Mouse (Mus musculus): ENCODE data around the gene Rab37. TPM values are rescaled to one million over a fixed set of nuclear protein-coding genes. Genes with fewer than 3 reads are reported as not detected.

Gene Rab37
- polyA plus RNA-seq, 1 experiment: 1.3 TPM

DNA sequence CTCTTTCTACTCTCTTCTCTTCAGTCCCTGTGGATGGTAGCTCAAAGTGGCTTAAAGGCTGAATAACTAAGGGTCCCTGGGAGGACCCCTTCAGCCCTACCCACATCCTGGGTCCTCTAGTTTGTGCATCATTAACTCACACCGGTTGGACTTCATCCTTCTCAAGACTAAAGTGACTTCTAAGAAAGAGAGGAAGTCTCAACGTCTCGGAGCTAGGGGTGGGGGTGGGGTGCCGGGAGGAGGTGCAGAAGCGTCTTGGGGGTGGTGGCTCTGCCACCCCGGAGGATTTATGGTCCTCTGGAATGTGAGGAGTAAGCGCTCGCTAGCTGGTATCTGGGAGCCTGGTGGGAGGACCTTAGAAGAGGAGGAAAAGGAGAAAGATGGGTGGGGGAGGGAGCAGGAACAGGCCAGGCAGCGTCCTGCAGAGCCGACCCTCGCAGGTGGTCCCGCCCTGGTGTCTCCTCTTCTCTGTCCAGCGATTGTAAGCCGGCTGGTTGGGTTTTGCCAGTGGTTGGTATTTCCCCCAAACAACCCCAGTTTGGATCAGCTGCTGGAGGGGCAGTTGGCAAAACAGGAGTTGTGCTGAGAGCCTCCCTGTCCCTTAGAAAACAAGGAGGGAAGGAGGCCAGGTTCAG lies 73.2 kb downstream of the Rab37 start:
- TF ChIP-seq GATA1 (IDR thresholded peaks at IDR 0.05; ENCODE audit: low read length): no peak

DNA sequence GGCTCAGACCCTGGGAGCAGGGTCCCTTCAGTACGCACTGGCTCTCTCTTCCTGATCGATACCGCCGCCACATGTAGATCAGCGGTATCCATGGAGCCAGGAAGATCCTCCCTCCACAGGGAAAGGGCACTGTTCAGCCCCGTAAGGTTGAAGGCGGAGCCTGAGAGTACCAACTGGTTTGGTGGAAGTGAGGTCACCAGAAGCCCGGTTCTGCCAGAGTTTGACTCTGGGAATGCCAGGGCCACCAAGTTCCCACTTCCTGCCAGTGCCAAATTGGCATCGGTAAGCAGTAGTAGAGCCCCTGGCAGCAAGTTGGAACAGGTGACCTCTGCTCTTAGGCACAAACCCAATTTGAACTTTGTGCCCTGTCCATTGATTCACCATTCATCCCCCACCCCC lies 73.7 kb downstream of the Rab37 start:
- no peak for TF ChIP-seq GATA1 (IDR thresholded peaks at IDR 0.05; ENCODE audit: low read length)

DNA sequence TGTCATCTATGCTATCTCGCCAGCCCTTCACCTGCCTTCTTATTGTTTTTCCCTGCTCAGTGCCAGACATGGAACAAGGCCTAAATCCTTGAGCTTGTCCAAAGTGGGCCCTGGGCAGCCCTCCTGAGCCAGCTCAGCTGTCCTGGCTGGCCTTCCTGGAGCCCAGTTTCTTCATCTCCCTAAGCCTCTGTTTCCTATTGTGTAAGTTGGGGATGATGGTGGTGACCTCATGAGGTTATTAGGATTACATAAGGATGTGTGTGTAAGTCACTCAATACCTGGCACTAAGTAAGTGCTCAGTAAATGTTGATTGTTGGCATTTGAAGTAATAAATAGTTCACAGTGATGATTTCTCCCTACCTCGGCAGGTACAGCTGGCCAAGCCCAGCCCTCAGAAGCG lies 75.5 kb downstream of the Rab37 start:
- TF ChIP-seq GATA1 (IDR thresholded peaks at IDR 0.05; ENCODE audit: low read length): no peak

DNA sequence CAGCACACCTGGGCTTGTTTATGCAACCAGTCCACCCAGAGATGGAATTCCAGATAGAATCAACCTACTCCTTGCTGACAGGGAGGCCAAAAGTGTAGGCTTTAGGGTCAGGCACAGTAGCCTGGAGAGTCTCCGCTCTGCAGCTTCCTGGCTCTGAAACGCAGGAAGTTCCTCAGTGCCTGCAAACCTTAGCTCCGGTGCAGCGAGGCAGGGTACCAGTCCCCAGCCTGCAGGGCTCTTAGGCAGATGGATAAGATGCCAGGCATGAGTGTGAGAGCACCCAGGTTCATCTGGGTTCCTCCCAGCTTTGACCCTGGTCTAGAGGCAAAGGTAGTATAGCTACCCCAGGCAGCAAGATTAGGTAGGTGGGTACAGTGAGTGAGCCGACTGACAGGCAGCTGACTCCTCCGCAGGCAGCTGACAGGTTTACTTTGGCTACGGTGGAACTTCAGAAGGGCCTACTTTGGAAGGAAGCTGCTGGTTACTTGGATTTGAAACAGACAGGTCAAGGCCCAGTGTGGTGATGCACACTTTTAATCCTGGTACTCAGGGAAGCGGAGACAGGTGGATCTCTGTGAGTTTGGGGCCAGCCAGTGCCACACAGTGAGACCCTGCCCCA lies 76.5 kb downstream of the Rab37 start:
- TF ChIP-seq GATA1 (IDR thresholded peaks at IDR 0.05; ENCODE audit: low read length): no peak

DNA sequence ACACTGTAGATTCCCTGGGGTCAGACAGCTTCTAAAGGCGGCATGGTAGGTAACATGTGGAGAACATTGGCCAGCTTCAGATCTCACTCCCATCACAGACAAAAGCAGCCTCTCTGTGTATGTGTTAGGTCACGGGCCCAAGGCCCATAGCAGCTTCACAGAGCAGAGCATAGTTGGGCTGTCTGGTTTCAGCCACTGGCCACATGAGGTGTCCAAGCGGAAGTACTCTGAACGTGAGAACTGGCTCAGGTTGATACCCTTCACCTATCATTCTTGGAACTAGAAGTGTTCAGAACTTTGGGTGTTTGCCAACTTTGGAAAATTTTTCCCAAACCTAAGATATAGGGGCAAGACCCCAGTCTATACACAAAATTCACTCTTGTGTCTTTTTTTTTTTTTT lies 78.2 kb downstream of the Rab37 start:
- no peak for TF ChIP-seq GATA1 (IDR thresholded peaks at IDR 0.05; ENCODE audit: low read length)

DNA sequence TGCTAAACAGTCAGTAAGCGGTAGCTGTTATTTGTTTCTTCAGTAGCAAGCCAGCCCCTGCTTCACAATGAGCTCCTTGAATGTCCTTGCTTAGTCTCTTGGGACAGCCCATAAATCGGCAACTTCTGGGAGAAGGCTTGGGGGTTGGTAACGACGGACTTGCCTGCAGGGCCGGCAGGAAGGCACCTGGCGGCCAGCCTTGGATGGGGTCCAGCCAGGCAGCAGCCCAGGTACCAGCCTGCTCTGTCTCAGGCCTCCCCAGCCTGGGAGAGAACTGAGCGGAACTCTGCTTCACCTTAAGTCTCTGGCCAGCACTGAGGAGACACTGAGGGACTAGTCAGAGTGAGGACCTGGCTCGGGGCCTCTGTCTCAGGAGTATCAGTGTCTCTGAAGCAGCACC lies 79.9 kb downstream of the Rab37 start:
- TF ChIP-seq GATA1 (IDR thresholded peaks at IDR 0.05; ENCODE audit: low read length): no peak

DNA sequence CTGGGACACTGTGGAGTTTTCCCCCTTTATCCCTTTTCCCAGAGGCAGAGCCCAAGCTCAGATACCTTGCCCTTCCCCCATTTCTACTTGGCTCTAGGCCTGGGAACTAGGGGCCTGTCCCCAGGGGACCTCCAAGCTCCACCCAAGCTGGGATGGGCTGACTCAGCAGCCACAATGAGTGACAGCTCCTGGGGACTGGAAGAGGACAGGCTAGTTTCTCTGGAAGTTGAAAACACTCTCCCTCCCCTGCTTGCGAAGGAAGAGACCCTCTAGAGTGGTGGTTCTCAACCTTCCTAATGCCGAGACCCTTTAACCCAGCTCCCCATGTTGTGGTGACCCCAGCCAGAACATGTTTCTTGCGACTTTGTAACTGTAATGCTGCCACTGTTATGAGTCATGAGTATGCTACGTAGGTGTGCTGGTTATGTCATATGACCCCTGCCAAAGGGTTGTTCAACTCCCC lies 81.6 kb downstream of the Rab37 start:
- no peak for TF ChIP-seq GATA1 (IDR thresholded peaks at IDR 0.05; ENCODE audit: low read length)

DNA sequence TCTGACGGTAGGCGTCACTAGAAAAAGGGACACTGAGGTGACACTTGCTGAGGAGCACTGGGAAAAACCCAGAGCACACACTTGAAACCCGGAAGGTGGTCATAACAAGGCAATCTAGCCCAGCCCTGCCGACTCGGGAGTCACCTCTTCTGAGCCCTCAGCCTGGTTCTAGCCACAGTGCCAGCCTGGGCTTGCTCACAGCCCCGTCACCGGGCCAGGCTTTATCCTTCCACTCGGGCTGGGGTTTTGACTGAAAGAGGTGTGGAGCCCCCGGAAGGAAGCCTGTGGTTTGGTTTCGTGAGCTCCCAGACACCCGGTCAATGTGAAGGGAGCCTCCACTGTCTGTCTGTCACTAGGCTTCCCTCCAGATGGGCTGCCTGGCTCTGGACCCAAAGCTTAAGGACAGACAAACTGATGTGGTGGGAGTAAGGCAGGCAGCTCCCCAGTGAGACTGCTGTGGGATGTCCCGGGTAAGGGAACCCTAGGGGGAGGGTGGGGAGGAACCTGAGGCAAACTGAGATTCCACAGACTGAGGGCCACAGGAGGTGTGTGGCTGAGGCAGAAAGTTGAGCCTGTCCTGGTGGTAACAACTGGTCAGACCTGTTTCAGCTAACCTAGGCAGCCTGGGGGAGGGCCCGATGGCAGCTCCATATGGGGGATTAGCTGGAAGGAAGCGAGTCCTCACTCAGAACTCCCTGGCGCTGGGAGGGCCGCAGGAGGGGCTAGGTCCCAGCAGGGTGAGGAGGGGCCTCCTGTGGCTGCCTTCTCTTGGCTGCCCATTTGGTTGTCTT lies 82.5 kb downstream of the Rab37 start:
- TF ChIP-seq GATA1 (IDR thresholded peaks at IDR 0.05; ENCODE audit: low read length): no peak

DNA sequence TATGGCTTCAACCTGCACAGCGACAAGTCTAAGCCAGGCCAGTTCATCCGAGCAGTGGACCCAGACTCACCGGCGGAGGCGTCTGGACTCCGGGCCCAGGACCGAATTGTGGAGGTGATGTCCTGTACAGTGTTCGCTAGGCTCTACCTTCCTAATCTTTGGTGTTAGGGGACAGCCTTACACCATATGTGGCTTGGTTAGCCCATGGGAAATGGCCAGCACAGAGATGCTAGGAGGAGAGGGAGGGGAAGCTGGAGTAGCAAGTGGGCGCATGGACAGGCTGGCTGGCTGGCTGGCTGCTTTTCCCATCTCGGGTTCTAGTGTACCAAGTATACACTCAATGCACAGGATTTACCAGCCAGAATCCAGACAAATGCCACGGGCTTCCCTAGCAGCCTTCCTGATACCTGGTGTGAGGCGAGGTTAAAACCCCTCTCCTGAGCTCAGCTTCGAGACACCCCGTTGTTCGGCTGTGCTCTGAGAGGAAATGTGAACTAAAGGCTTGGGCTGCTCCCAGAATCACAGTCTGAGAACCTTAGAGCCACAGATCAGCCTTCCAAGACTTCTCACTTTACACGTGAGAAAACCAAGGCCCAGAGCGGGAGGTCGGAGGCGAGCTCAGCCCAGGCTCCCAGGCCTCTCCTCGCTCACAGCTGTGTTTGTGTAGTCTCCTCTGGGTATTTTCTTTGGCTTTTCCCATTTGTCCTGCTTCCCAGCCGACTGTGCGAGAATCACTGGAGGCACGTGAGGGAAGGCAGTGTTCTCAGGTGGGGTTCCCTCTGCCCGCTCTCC lies 85.4 kb downstream of the Rab37 start:
- no peak for TF ChIP-seq GATA1 (IDR thresholded peaks at IDR 0.05; ENCODE audit: low read length)

DNA sequence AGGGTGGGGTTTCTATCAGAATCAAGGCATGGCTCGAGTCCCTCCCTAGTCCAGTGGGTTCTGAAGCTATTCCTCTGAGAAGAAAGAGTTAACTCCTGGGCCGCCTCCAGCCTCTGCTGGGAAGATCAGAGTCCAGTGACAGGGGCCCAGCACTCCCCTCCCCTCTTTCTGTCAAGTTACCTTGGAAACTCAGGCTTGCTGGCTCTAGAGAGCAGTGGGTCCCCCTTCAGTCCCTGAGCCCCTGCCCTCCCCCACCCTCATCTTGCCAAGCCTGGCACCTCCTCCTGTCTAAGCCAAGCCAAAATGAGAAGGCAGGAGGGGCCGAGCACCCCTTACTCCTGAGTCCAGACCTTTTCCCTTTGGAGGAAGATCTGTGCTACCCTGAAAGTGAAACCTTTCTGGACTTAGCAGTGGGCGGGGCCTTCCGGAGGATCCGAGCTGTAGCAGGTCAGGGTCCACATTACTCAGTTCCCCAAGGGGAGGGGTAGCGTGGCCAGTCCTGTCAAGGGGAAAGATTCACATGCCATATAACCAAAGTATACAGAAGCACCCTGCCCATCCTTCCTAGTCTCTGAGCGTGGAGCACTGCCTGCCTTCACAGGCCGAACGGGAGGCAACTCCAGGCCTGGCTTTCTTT lies 86.4 kb downstream of the Rab37 start:
- TF ChIP-seq GATA1 (IDR thresholded peaks at IDR 0.05; ENCODE audit: low read length): no peak

DNA sequence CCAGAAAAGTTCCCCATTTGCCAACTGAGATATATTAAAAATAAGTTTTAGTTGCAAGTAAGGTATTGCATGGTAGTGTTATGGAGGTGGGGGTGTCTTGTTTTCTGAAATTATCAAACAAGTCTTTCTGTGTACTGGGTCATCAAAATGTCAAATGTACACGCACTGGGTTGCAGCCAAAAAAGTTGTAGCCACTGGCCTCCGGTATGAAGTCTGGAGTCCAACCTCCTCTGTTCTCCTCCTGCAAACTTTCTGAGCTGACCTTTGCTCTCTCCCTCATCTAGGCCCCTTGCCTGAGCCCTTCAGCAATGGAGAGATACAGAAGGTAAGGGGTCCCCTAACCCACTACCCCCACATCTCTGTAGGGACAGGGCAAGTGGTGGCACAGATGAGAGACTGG lies 87.5 kb downstream of the Rab37 start:
- no peak for TF ChIP-seq GATA1 (IDR thresholded peaks at IDR 0.05; ENCODE audit: low read length)

DNA sequence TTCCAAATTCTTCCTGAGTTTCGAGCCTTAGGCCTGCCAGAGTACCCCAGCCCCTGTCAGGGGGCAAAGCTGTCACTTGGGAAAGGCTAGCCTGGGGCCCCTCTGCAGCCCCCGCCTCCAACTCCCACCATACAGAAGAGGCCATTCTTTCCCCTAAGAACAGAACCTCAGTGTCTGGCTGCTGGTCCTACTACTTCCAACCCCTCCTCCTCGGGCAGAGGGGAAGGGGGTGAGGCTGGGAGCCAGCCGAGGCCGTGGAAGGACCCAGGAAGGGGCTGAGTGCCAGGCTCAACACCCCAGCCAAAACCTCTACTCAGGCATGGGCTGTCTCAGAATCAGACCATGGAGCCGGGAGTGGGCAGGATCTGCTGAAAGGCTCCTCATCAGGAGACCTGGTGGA lies 88.0 kb downstream of the Rab37 start:
- no peak for TF ChIP-seq GATA1 (IDR thresholded peaks at IDR 0.05; ENCODE audit: low read length)

DNA sequence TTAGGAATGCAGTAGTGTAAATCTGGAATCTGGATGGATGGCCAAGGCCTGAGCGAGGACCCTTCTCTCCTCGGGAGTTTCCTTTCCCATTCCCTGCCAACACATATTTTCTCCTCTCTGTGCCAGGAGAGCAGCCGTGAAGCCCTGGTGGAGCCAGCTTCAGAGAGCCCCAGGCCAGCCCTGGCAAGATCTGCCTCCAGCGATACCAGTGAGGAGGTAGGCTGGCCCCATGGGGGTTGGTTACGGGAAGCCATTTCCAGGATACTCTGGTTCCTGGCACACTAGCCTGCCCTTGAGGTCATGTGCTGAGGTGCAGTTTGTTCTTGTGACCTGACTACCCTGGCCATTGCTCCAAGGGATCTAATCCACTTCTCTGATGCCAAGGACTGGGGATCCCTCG lies 88.7 kb downstream of the Rab37 start:
- TF ChIP-seq GATA1 (IDR thresholded peaks at IDR 0.05; ENCODE audit: low read length): no peak

DNA sequence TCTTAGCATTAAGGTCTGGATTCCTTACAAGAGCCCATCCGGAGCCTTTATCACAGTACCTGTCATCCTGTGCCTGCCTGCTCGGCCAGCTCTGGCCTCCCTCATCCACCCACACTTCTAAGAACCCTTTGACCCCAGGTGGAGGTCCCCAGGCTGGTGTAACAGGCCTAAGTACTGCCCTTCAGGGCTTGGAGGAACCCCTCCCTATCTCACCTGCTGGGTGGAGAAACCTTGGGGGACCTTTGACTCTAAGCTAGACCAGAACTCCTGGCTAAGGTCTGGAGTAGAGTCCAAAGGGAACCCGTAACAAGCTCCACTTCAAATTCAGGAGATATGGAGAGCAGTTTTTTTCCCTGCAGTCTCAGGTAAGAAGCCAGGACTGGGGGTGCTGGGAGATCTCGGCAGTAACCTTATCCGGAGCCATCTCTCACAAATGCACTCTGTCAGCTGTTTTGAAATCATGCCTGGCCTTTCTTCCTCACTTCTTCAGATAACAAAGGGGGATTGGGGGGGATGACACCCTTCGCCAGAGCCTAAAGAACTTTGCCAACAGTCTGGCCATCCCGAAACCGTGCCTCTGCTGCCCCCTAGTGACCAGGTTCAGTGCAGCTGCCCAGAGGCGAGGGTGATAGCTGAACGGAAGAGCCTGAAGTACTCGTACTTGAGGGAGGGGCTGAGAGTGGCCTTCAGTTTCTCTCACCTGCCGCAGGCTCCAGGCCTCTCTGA lies 90.8 kb downstream of the Rab37 start:
- TF ChIP-seq GATA1 (IDR thresholded peaks at IDR 0.05; ENCODE audit: low read length): no peak

DNA sequence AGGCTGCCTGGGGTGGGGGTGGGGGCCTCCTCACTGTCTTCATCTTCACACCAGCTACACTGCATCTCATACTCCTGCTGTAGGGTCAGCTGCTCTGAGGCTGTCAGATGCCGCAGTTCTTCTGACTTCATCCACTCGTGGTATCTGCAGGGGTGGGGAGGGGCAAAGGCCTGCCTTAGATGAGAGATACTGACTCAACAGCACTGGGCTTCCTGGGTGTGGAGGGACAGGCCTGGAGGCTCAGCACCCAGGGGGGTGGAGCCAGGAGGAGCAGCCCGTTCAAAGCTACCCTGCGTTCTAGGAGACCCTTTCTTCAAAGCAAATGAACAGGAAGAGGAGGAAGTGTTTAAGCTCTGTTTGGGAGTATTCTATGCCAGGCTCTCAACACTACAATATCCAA lies 93.7 kb downstream of the Rab37 start:
- TF ChIP-seq GATA1 (IDR thresholded peaks at IDR 0.05; ENCODE audit: low read length): no peak

Measured in G1E-ER4 (cell line).